Mouse (Mus musculus) layer of hippocampus, adult 9-10 months (tissue): ENCODE measurements at regions not wholly inside any gene's neighbourhood (a gene's known extent, or its start where the extent isn't known, plus 50 kb on each side); places are given as distances from the start of the nearest gene placed in this dataset.

Experiments used
- DNase-seq: peaks from one replicate; pipeline ENCODE4 v3.0.0; 2022; ENCODE audit warnings: low spot score

DNA sequence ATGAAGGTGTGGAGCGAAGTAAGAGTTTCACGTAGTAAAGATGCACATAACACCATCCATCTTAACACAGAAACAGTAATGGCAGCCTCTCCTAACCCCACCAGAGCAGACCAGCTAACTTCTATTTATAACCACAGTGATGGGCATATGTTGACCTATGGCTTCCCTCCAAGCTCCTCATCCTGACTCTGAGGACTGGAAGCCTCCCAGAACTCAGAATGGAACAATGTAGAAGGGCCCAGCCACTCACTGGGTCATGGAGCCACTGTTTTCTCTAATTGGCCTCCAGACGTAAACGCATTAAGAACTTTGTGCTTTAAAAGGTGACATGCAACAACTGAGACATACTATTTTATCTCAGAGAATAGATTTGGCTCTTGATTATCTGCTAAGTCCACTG, 77.0 kb downstream of the Irs2 start:
- no peak for DNase-seq

GRCm38 (mm10) chr8:10928836-10929235, 79.4 kb downstream of the Irs2 start:
- DNase-seq = no peak

DNA sequence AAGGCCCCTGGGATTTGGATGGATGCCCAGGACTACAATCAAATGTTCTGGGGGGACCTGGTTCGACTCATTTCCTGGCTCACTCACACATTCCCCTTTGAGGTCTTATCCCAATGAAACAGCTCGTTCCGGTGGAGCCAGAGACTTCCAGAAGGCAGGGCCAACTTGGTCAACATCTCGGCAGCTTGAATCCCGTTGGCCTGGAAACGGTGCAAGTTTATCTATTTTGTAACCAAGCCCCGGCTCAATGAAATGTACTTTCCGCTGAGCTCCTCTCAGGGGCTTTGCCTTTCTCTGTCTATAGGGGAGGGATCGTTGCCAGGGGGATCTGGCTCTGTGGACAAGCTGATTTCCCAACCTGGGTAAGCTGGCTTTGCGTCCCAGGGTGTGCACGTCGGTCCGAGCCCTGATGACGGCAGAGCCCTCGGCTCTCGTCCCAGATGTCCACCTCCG, 79.9 kb downstream of the Irs2 start:
- DNase-seq = no peak

DNA sequence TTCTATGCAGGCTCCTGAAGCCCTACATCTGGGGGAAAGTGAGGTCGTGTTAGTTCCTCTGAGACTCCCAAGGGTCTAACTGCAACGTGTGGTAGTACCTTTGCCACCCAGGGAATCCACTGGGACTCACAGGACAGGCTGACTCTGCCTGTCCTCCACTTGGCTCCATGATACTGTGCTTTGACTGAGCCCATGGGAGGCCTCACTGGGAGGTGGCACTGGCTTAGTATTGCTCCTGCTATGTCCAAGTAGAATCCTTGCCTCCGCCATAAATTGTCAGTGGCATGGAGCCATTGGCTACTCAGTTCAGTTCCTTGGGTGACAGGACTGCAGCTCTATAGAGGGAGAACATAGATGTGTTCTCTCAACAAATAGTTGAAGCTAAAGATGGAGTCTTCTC, 81.1 kb downstream of the Irs2 start:
- DNase-seq = no peak

GRCm38 (mm10) chr8:10926518-10926915, 81.7 kb downstream of the Irs2 start:
- no peak for DNase-seq

DNA sequence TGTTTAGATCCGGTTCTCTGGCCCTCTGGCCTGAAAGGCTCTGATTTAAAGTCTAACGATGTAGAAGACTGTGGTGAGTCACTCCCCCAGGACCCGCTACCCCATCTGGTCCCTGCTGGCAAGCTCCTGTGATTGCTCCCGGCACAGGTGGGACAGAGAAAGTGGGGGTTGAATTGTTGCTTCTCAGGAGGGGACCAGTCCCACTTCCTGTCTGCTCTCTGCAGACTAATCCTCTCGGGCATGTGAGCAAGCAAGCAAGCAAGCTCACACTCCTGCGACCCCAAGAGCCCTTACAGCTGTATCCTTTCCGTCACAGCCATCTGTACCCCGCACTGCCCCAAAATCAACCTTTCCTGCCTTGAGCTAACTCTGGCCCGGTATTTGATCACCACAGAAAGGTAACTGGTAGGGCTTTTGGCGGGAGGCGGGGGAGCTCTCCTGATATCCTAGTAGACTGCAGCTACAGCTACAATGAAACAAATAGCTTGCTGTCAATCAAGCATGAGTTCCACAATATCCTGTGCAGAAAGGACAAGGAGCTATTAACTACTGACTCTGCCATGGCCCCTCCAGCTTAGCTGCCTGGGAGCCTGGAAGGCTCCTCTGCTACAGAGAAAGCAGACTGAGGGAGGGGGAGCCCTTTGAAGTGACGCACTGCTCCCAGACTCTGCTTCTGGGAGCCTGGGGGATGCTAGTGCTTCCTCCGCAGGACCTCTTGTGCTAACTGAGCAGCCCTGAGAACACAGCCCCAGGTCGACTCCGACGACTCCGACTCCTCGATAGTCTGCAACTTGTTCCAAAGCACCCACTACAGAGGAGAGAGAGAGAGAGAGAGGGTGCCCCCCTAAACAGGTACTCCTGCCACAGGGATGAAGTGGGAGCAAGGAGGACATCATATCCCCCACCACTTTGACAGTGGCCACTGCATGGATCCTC, 82.4 kb downstream of the Irs2 start:
- no peak for DNase-seq

DNA sequence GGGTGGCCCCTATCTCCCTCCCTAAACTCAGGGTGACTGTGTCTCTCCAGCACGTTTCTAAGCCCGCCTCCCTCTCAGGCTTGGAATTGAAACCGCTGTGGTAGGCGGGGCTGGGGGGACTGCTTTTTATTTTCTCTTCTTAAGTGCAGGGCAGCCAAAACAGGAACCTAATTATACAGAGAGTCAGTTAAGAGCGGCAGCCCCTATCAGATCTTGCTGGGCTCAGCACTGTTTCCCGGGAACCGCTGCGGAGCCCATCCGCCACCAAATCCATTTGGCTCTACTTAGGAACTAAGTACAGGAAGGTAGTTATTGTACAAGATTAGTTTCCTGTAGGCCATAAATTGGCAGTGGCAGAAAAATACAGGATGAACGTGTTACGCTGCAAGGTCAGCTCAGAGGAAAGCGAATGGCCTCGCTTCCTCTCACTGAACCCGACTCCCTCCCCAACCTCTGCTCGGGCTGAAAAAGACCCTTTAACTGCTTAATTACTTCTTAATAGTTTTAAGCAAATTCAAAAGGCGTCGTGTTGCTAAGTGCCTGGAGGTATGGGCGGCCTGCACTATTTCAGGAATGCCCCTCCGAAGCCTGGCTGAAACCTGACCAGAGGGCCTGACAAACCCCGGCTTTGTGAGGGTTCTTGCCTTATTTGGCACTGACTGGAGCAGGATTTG, 83.6 kb downstream of the Irs2 start:
- DNase-seq = no peak

DNA sequence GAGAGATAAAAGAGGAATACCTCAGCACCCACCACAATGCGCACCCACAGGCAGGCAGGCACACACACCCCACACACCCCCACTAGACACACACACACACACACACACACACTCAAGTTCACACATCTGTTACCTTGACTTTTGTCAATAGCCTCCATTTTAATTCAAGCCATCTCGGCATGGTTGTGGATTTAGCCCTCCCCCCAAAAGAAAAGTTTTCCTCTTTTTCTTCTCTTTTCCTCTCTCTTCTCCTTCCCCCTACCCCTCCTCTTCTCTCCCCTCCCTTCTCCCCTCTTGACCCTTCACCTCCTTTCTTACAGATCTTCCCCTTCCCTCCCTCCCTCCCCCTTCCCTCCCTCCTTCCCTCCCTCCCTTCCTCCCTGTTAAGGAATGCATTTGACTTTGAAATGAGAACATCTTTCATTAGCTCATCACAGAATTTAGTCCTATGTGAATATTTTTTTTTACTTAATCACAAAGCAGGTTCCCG, 84.2 kb downstream of the Irs2 start:
- DNase-seq = no peak

DNA sequence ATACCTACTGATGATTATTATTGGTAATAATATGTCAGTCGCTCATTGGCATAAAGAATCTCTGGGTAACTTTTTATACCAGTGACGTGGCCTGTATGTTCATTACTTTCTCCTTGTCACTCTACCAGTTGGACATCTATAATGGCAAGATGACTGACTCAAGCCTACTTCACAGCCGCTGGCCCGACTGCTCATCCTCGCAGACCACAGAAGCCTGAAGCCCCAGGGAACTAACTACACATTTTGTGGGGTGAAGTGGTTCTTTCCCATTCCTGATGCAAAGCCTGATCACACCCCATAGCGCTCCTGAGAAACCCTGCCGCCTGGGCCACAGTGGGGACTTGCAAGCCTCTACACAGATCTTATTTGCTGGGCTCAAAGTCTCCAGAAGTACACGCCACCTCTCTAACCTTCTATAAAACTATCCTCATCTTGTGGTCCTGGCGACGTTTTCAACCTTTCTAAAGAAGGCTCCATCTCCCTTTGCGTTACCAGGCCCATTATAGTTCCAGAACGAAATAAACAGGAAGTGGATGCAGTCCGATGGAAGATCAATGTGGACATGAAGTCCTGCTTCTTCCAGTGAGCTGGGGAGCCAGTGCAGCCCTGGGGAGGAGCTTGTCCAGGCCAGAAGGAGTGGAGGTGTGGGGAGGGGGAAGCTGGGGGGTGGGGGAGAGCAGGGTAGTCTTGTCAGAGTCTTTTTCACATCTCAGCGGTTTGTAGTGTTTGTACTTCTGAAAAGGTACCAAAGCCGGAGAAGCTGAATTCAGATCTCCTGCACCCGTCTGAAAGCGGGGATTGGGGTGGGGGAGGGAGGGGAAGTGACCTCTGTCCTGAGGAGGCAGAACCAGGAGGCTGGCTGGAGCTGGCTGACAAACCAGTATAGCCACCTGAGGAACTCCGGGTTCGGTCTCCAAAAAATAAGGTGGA, 84.9 kb downstream of the Irs2 start:
- DNase-seq = no peak

GRCm38 (mm10) chr8:10922209-10923030, 85.8 kb downstream of the Irs2 start:
- no peak for DNase-seq

GRCm38 (mm10) chr8:10921439-10922191, 86.6 kb downstream of the Irs2 start:
- no peak for DNase-seq

DNA sequence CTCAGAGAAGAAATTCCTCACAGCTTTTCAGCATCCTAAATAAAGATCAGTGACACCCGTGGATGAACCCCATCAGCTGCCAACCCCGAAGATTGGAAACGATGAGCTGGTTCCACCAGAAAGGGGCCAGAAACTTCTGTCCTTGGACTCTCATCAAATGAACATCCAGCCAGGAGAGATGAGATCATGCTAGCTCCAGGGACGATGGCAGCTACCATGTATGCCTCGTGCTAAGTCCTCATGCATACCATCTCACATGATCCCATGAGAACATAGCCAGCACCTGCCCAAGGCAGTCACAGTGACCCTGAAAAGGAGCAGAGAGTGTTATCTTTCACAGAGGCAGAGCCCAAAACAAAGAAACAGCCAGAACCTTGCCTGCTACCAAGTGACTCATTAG, 88.6 kb downstream of the Irs2 start:
- DNase-seq = no peak

- no peak for DNase-seq
These were observed 89.7 kb downstream of the Irs2 start for GRCm38 (mm10) chr8:10918403-10919035.

DNA sequence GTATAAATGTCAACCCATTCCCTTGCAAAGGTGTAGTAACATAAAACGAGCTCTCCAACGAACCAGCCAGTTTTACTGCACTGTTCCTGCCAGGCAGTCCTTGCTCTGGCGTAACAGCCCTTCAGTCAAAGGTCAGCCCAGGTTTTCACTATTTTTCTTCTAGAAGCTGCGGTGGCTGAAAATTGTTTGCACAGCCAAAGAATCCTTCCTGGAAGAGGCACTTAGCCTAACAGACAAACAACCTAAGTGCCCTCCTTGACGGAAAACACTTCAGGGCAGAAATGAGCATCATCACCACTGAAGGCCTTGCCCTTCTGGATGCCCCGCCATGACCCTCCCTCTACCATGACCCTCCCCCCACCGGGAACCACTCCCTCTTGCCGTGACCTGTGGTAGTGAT, 93.6 kb downstream of the Irs2 start:
- no peak for DNase-seq

DNA sequence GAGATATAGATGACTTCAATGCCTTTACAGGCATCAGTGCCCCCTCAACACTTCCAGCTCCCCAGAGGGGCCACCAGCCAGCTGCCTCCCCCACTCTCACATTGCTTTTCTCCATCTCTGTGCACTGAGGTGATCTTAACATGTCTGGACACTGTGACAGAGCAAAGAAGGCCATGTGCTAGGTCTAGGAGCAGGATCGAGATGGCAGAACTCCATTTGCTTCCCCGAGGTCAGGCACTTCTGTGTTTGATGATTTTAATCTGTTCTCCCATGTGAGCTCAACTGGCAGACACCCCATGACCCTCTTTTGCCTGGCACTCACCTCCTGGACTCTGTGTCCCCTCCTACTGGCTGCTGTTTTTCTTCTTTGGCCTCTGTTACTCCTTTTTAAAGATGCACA, 95.8 kb downstream of the Irs2 start:
- DNase-seq = no peak

GRCm38 (mm10) chr8:10911371-10911770, 96.9 kb downstream of the Irs2 start:
- no peak for DNase-seq

- DNase-seq = no peak
These were observed 97.3 kb downstream of the Irs2 start for GRCm38 (mm10) chr8:10910954-10911353.

GRCm38 (mm10) chr8:10910244-10910872, 97.9 kb downstream of the Irs2 start:
- DNase-seq = no peak

GRCm38 (mm10) chr8:10909155-10909554, 99.1 kb downstream of the Irs2 start:
- DNase-seq = no peak
